Mouse (Mus musculus) embryonic facial prominence, embryonic 15.5 days (tissue): ENCODE data around the gene Zfp120. TPM values are rescaled to one million over a fixed set of nuclear protein-coding genes. Genes with fewer than 3 reads are reported as not detected.
A peak's percentile ranks its signal among the peaks of the same experiment; 100 is the strongest.
"Not testable (repeated sequence)": the region's sequence is repeated elsewhere in the genome, so short reads cannot be mapped to it uniquely, and the experiment has no call there.

ENCODE experiments used
- ATAC-seq: fragments of 200-750 bp; cut with Nextera tagmentation; 2 replicates; pipeline ENCODE4 v1.8.0; 2017; ENCODE audit warnings: low read depth, moderate TSS enrichment; ENCODE audit not compliant: insufficient number of reproducible peaks, low FRiP score, low TSS enrichment
- H3K27ac ChIP-seq: fragments of 300-500 bp; sonication (generic); replicated peaks from 2 replicates; pipeline ENCODE4 v1.5.1; 2015; ENCODE audit warnings: mild to moderate bottlenecking, inconsistent platforms
- H3K27me3 ChIP-seq: fragments of 300-500 bp; sonication (generic); 2 replicates; pipeline ENCODE4 v1.6.1; 2015; ENCODE audit warnings: inconsistent platforms
- H3K36me3 ChIP-seq: fragments of 300-500 bp; sonication (generic); 2 replicates; pipeline ENCODE4 v1.6.1; 2015; ENCODE audit warnings: mild to moderate bottlenecking, inconsistent platforms
- H3K4me1 ChIP-seq: fragments of 300-500 bp; sonication (generic); 2 replicates; pipeline ENCODE4 v1.6.1; 2015; ENCODE audit warnings: inconsistent platforms
- H3K4me2 ChIP-seq: fragments of 300-500 bp; sonication (generic); replicated peaks from 2 replicates; pipeline ENCODE4 v1.6.1; 2015; ENCODE audit warnings: mild to moderate bottlenecking, inconsistent platforms
- H3K4me3 ChIP-seq: fragments of 300-500 bp; sonication (generic); replicated peaks from 2 replicates; pipeline ENCODE4 v1.5.1; 2015; ENCODE audit warnings: mild to moderate bottlenecking, inconsistent platforms
- H3K9ac ChIP-seq: fragments of 300-500 bp; sonication (generic); 2 replicates; pipeline ENCODE4 v1.6.1; 2015; ENCODE audit warnings: inconsistent platforms
- H3K9me3 ChIP-seq: fragments of 300-500 bp; sonication (generic); replicated peaks from 2 replicates; pipeline ENCODE4 v1.6.1; 2016; ENCODE audit warnings: inconsistent platforms
- WGBS: fragments of 180-500 bp; shearing (Covaris S2); methylation state at CpG from one replicate; pipeline ENCODE4 v1.1.7; 2015; 5-methylcytosine and 5-hydroxymethylcytosine counted together
- polyA plus RNA-seq: library from polyadenylated mRNA; unstranded; fragments of >200 nt; fragmentation: Nextera tagmentation; extraction: Ambion mirVana; gene quantifications from 2 replicates; pipeline ENCODE4 v1.2.1, GENCODE M21; 2015

Gene Zfp120
- polyA plus RNA-seq, result 7.1 and 8.3 TPM in 2 replicates

GRCm38 (mm10) chr2:150136435-150136897 is at the start of gene Zfp120:
TSS of gene Zfp120 (minus strand) at chr2:150136708.
- ATAC-seq, result peak; percentile 97
- Histone ChIP-seq H3K36me3 (peaks cover 11% of the 10 kb centered on the region; the same call in 1 of the 2 replicates), H3K9ac (peak within 1 kb of the TSS; percentile 60), H3K9me3 (no peaks in the 10 kb centered on the region), H3K4me3 (peak within 1 kb of the TSS; percentile 76), H3K27me3 (no peaks in the 10 kb centered on the region), H3K4me2 (peak within 1 kb of the TSS; percentile 53), H3K4me1 (peaks cover 7% of the 10 kb centered on the region), H3K27ac (peak within 1 kb of the TSS; percentile 81)
- under 1% methylated on average over 13 of the region's 13 CpGs for WGBS

DNA sequence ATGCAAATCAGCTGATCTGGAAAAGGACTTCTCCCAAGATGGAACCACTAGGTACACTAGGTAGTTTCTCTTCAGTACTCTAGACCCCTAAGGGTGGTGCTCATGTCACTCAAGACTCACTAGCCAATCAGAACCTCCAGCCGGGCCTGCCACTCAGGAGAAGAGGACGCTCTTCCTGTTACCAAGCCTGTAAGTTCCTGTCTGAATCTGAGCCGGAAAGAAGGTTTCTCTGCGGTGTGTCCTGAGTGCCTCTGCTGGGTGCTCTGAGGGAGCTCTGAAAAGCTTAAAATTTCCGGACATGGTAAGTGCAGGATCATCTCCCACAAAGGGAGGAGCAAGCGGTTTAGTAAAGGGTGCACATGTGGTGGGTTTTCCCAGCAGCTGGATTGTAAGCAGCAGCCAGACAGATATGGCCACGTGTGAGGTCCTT is 45.1 kb upstream of the Zfp120 start, which contains the start of gene Gm14139:
Gene Gm14139, plus strand, starts transcription at position 186 of the 430 bp plus-strand sequence.
- H3K9me3 ChIP-seq, H3K9ac ChIP-seq, H3K36me3 ChIP-seq, H3K4me1 ChIP-seq, H3K27me3 ChIP-seq, H3K4me2 ChIP-seq, H3K4me3 ChIP-seq, H3K27ac ChIP-seq, ATAC-seq: not testable (repeated sequence)
- 72% methylated on average over 7 of the region's 7 CpGs for WGBS

GRCm38 (mm10) chr2:150181046-150181445 is 44.5 kb upstream of the Zfp120 start:
- H3K4me3 ChIP-seq, ATAC-seq, H3K9me3 ChIP-seq, H3K36me3 ChIP-seq, H3K27me3 ChIP-seq, H3K4me2 ChIP-seq, H3K4me1 ChIP-seq, H3K9ac ChIP-seq, H3K27ac ChIP-seq: not testable (repeated sequence)

- WGBS, result 74% methylated on average over 4 of the region's 4 CpGs
- H3K9me3 ChIP-seq, H3K36me3 ChIP-seq, H3K27ac ChIP-seq, ATAC-seq, H3K4me1 ChIP-seq, H3K4me3 ChIP-seq, H3K27me3 ChIP-seq, H3K9ac ChIP-seq, H3K4me2 ChIP-seq: not testable (repeated sequence)
Observed at GRCm38 (mm10) chr2:150179579-150179978, 43.1 kb upstream of the Zfp120 start, which contains the start of gene Gm10770. TSS of gene Gm10770 (minus strand) at chr2:150179679.

- Histone ChIP-seq H3K27me3 (no peaks in the 10 kb centered on the region), H3K4me2 (no peak overlapping the region), H3K27ac (no peak overlapping the region), H3K9ac (no peak overlapping the region), H3K36me3 (no peaks in the 10 kb centered on the region), H3K4me1 (no peaks in the 10 kb centered on the region), H3K9me3 (peaks cover 6% of the 10 kb centered on the region; the same call in 1 of the 2 replicates), H3K4me3 (no peak overlapping the region)
- ATAC-seq, result no peak
Observed at GRCm38 (mm10) chr2:150173833-150174232, 37.3 kb upstream of the Zfp120 start.

DNA sequence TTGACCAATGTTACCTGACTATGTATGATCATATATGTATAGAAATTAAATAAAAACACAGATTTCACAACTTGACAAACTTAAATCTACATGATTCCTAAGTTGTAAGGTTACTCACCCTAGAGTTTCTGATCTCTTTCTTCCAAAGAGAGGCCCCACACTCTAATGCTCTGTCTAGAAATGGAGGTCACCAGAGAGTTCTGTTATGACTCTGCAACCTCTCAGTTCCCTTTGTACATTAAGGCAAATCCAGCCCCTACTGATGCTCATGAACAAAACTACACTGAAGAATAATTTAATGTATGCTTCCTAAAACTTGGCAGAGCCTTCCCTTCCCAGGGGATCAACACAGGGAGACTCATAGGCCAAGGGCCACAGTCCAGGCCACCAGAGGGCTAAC is 30.2 kb upstream of the Zfp120 start:
- no peak overlapping the region for H3K27ac ChIP-seq
- no peak overlapping the region for H3K9ac ChIP-seq
- no peak overlapping the region for H3K4me2 ChIP-seq
- H3K27me3 ChIP-seq, result no peaks in the 10 kb centered on the region
- no peaks in the 10 kb centered on the region for H3K9me3 ChIP-seq
- no peaks in the 10 kb centered on the region for H3K36me3 ChIP-seq
- ATAC-seq, result no peak
- no peaks in the 10 kb centered on the region for H3K4me1 ChIP-seq
- no peak overlapping the region for H3K4me3 ChIP-seq

- H3K27me3 ChIP-seq, result no peaks in the 10 kb centered on the region
- H3K4me1 ChIP-seq, result peaks cover 7% of the 10 kb centered on the region
- no peak overlapping the region for H3K4me3 ChIP-seq
- H3K4me2 ChIP-seq, result no peak overlapping the region
- H3K27ac ChIP-seq, result no peak overlapping the region
- ATAC-seq, result no peak
- peaks cover 12% of the 10 kb centered on the region for H3K9me3 ChIP-seq
- WGBS, result 66% methylated on average over 2 of the region's 2 CpGs
- no peak overlapping the region for H3K9ac ChIP-seq
- H3K36me3 ChIP-seq, result peaks cover 16% of the 10 kb centered on the region
Observed at GRCm38 (mm10) chr2:150132773-150133172, 3.7 kb downstream of the Zfp120 start.

GRCm38 (mm10) chr2:150132002-150132401 is 4.5 kb downstream of the Zfp120 start:
- not testable (repeated sequence) for H3K27ac ChIP-seq, H3K4me3 ChIP-seq, H3K4me2 ChIP-seq, ATAC-seq, H3K9ac ChIP-seq, H3K4me1 ChIP-seq, H3K27me3 ChIP-seq
- H3K9me3 ChIP-seq, result peaks cover 13% of the 10 kb centered on the region
- H3K36me3 ChIP-seq, result peaks cover 17% of the 10 kb centered on the region
- 83% methylated on average over 1 of the region's 1 CpGs for WGBS

- H3K9ac ChIP-seq, result no peak overlapping the region
- H3K4me2 ChIP-seq, result no peak overlapping the region
Observed at GRCm38 (mm10) chr2:150111247-150111912, 25.1 kb downstream of the Zfp120 start.

DNA sequence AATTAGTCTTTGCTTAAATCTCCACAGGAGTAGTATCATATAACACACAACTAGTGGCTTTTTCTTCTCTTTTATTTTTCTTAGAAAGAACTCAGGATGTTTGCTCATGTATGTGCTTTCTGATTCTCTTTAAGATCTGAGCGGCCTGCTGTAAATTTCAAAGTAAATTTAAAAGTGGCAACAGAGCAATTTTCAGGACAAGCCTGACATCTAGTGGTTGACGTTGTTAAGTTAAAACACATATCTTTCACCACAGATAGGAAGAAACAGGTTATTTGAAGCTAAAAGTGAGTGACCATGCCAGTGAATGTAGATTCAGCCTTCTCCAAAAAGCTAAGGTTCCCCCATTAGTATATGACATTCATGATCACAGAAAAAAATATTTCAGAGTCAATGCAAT is 36.9 kb downstream of the Zfp120 start:
- H3K4me3 ChIP-seq, H3K36me3 ChIP-seq, H3K9me3 ChIP-seq, ATAC-seq, H3K27ac ChIP-seq, H3K4me2 ChIP-seq, H3K9ac ChIP-seq, H3K4me1 ChIP-seq, H3K27me3 ChIP-seq: not testable (repeated sequence)
- WGBS, result 12% methylated on average over 2 of the region's 2 CpGs

More at GRCm38 (mm10) chr2:150111247-150111912, 25.1 kb downstream of the Zfp120 start:
- H3K4me3 ChIP-seq, result no peak overlapping the region
- no peak for ATAC-seq
- 86% methylated on average over 10 of the region's 10 CpGs for WGBS
- peaks cover 17% of the 10 kb centered on the region for H3K9me3 ChIP-seq
- H3K27ac ChIP-seq, result no peak overlapping the region
- no peaks in the 10 kb centered on the region for H3K27me3 ChIP-seq
- peaks cover 22% of the 10 kb centered on the region for H3K36me3 ChIP-seq
- no peaks in the 10 kb centered on the region for H3K4me1 ChIP-seq
